Mouse (Mus musculus) cerebellum, adult 2 months (tissue): ENCODE measurements at regions not wholly inside any gene's neighbourhood (a gene's known extent, or its start where the extent isn't known, plus 50 kb on each side); places are given as distances from the start of the nearest gene placed in this dataset.

Experiments
- CTCF ChIP-seq: fragments of 200-500 bp; IDR thresholded peaks from 2 replicates; pipeline ENCODE4 v1.5.1; 2011; ENCODE audit warnings: low read depth, mild to moderate bottlenecking, control low read depth, low read length, moderate library complexity, borderline replicate concordance; ENCODE audit not compliant: insufficient read depth
- POLR2A ChIP-seq: fragments of 200-500 bp; IDR thresholded peaks from 2 replicates; pipeline ENCODE4 v1.6.1; 2011; ENCODE audit warnings: low read length, control low read depth, borderline replicate concordance; ENCODE audit not compliant: insufficient read depth

GRCm38 (mm10) chr5:4484780-4485179 lies 273.1 kb downstream of the Fzd1 start:
- no peak for TF ChIP-seq POLR2A
- TF ChIP-seq CTCF = no peak
